Mouse (Mus musculus) kidney, adult 11 months (tissue): Measurements from ENCODE around the gene Cdk14.
A peak's percentile ranks its signal among the peaks of the same experiment; 100 is the strongest.
"Not testable (repeated sequence)": the region's sequence is repeated elsewhere in the genome, so short reads cannot be mapped to it uniquely, and the experiment has no call there.

ENCODE experiments used
- DNase-seq: peaks from one replicate; pipeline ENCODE4 v3.0.0; 2022

The Cdk14 gene

GRCm38 (mm10) chr5:5365285-5366076, 54.6 kb downstream of the Cdk14 start:
- DNase-seq, result no peak

DNA sequence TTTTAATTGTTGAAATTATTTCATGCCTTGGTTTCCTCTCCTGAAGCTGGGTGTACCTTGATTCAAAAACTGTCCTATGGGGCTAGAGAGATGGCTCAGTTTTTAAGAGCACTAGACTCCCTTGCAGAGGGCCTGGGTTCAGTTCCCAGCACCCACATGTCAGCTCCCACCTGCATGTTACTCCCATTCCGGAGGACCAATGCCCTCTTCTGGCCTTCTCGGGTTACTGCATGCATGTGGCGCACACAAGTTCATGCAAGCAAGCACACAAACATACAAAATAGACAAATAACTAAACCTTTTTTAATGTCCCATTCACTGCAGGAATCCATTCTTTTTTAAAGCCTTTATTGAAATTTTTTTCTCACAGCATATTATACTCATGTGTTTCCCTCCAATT, 58.4 kb downstream of the Cdk14 start:
- no peak for DNase-seq

- no peak for DNase-seq
These were observed 59.8 kb downstream of the Cdk14 start for GRCm38 (mm10) chr5:5360338-5360737.

DNA sequence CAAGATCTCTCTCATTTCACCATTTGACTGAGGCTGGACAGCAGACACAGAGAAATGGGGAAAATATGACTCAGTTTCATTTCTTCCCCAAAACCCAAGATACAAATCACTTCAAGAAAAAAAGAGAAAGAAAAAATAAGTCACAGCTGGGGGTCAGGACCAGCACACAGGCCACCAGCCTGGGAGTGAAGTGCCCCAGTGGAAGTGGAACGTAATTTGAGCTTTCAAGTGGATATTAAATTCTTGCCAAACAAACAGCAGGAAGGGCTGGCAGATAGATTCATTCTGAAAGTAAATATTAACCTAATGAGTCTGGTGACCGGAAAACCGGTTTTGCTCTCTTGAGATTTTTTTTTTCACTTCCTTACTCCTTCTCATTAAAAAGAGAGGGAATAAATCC, 60.2 kb downstream of the Cdk14 start:
- DNase-seq, result peak; percentile 23

DNA sequence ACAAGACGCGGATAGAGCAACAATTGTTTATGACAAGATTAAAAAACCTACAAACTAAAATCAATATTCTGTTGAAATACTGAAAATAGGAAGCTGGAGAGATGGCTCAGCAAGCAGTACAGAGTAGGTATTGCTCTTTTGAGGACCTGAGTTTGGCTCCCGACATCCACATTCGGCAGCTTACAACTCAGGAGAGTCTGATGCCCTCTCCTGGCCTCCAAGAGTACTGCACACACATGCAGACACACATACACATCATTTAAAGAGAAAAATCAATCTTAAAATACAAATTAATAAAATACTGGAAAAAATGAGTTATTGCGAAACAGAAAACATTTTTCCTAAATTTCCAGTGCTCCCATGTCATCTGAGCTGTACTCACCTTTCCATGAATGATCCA, 60.7 kb downstream of the Cdk14 start:
- DNase-seq, result no peak

DNA sequence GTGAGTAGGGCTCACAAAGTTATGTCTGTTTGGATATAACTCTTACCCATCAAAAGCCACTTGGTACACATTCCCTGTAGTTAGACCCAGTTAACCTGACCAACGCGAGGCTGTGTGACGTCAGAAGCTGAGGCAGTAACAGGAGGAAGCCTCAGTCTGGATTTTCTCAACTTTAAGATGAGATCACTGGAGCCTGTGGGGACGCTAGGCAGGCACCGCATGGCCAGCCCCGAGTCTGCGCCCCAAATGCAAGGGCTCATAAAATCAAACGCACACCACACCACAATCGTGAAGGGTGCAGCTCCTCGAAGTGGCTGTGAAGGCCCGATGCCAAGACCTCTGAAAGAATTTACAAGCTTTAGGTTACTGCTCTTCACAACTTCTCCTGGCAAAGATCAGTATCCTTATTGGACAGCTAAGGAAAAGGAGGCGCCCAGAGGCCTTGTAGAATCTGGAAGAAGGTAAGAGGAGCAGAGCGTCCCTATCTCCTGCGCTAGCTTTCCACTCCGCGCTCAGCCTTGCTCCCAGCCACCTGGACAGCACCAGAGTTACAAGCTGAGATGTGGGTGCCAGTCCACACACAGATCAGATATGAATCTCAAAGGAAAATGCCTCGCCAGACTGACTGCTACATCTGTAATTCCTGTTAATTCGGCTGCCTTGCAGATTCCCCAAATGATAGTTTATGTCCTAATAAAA, 61.9 kb downstream of the Cdk14 start:
- DNase-seq, result no peak

DNA sequence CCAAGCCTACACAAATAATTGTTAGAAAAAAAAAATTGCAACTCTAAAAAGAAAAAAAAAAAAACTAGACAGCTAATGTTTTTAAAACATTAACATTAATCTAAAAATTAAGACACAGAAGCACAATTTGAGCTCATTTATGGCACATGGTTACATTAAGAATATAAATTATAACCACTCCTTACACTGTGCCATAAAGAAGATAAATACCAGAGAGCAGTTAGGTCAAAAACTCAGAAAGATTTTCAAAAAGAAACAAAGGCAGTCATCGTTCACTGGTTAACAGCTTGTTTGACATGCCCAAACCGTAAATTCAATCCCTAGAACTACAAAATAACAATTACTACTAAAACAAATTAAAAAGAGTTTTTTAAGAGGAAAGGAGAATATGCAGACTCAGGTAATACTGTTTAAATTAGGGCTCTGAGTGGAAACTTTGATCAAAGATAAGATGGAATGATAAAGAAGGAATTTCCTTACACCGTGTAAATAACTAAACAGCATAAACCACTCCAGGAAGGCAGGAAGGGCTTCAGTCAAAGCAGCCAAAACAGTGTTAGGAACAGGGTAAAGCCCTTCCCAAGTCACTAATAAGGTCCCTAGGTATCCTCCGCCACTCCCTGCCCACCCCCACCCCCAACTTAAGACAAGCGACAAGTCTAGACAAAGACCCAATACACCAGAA, 65.3 kb downstream of the Cdk14 start:
- no peak for DNase-seq

DNA sequence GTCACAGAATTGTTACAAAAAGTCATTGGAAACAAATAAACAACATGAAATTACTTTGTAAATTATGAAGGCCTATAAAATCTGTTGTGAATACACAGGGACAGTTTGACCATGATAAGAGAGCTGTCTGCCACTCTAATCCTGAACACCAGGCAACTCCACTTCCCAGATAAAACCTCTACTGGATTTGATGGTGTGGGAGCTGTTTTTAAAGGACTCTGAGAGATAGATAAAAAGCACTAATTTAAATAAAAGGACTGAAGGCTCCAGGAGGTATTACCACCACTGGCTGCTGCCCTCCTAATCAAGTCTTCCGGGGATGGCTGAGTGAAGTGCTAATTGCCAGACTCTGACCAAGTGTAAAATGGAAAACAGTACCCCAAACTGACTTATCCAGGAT, 66.2 kb downstream of the Cdk14 start:
- DNase-seq, result no peak

DNA sequence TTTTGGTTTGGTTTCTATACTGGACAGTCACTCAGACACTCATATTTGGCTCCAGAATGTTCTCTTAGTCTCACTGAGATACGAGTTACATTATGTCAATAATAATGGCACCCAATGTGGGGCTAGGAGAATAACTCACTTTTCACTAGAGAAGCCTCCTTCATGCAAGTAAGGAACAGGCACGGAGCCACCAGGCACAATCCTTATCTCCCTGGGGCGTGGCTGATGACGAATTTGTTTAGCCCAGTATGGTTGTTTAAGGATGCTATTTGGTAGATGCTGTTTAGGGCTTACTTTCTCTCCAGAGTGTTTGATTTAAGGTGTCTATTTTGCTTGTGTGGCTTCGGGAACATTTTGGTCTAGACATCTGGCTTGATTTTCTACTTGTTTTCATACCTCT, 75.5 kb downstream of the Cdk14 start:
- no peak for DNase-seq

DNA sequence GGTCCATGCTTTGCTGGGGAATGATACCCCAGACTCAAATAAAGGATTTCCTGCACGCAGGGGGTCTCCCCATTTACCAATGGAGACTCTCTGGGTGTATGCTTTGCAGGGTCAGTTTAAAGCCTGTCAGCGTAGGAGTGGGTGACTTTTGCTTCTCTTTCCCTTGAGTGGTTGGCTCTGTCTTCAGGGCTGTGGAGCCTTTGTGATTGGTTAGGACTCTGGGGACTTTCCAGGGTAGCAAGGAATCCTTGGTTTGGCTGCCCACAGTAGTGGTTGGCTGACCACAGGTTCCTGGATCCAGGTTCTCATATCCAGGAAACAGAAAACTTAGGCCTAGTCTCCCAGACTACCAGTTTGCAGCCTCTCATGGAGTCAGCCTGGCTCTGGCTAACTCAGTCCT, 76.4 kb downstream of the Cdk14 start:
- no peak for DNase-seq

- no peak for DNase-seq
These were observed 76.8 kb downstream of the Cdk14 start for GRCm38 (mm10) chr5:5343267-5343666.

GRCm38 (mm10) chr5:5342410-5343137, 77.5 kb downstream of the Cdk14 start:
- DNase-seq, result no peak

DNA sequence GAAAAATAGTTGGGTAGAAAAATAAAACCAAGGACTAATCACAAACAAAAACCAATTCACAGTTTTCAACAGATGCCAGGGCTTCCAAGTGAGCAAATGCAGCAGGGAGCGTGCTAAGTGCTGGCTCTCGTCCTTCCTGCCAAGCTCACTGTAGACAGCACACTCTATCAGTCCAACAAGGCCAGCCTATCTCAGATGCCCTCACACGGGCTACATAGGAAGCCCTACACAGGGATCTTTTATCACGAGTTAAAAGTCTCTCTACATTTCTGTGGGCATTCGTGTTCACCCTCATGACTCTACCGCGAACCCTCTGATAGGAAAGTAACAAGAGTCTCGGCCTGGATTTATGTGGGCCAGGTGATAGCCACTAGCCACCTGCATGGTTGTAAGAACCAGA, 78.5 kb downstream of the Cdk14 start:
- no peak for DNase-seq

- DNase-seq, result no peak
These were observed 86.2 kb downstream of the Cdk14 start for GRCm38 (mm10) chr5:5333916-5334315.

- no peak for DNase-seq
These were observed 89.1 kb downstream of the Cdk14 start for GRCm38 (mm10) chr5:5330926-5331460.

- not testable (repeated sequence) for DNase-seq
These were observed 91.1 kb downstream of the Cdk14 start for GRCm38 (mm10) chr5:5329018-5329417.

- no peak for DNase-seq
These were observed 93.4 kb downstream of the Cdk14 start for GRCm38 (mm10) chr5:5326716-5327115.

GRCm38 (mm10) chr5:5322699-5323098, 97.4 kb downstream of the Cdk14 start:
- DNase-seq, result no peak

DNA sequence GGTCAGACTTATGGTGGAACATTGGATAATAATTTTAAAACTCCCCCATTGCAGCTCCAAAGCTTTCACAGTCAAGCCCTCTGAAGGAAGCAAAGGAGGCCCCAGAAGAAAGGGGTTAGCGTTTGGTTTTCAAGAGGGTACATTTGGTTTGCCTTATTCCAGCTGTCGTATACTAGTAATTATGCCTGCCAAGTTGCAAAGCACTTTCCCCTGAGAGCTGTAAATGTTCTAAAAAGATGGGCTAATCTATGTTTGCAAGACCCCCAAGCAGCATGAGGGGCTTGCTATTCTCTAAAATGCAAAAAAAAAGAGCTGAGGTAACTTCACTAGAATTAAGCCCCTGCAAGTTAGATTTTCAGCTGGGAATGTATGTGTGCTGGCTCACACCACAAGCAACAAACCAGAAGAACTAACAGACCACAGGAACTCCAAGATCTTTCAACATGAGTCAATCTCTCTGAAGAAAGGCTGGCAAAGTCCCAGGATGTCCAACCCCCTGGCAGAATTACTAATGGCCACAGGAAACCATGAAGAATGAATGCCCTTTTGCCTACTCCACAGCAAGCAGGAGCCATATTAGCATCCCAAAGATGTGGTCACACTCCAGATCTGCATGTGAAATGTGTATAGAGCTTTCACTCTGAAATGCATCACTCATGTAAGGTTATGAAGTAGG, 99.5 kb downstream of the Cdk14 start:
- no peak for DNase-seq

DNA sequence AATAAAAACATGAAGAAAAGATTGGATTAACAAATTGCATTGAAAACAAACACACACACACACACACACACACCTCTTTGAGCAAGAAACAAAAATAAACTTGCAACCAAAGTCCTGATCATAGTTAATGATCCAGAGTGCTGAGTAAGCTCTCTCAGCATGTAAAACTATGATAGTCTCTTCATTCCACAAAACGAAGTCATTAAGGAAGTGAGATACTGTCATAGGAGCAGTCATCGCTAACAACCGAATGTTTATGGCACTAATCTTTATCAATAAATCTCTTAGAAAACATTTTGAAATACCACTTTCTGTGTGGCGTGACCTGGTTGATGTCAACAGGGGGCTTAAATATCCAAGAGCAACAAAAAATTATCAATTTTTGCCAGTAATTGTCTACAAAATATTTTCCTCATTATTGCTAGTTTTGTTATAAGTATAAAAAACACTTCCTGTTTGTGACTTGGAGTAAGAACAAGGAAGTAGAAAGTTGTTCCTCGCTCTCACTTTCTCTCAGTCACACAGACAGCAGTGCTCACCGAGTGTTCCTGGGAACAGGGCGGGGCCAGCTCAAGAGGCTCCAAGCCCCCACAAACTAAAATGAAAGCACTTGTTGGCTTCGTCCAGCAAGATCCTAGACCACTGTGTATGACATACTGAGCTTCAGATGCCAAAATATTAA, 100.1 kb downstream of the Cdk14 start:
- no peak for DNase-seq

DNA sequence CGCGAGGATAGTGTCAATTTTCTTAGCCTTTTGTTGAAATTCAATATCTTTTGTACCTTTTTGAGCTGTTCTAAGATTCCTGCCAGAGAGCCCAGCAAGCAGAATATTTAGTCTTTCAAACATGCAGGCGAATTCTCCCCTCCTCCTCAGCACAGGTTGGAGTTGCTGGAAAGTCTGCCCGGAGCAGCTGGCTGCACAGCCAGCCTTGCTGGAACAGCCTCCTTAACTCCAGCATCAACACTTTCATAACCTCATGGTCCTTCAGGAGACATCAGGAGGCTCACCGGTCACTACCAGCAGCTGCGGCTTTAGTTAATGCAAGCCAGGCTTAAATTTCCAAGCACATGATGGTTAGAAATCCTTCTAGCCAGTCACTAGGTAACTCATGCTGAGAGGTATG, 105.8 kb downstream of the Cdk14 start:
- no peak for DNase-seq
